In genomic region chr9:34279906-34280305, GRCm38 (mm10) we compare ENCODE assay signal across 10 mouse cellular contexts.
DNase-seq lines count a peak whose midpoint lies in the region; ATAC-seq and TF ChIP-seq lines count a peak whose summit lies in the region.
"Had no signal": no experiment of that assay in that cellular context is flagged by ENCODE, and none has a peak within 500 bp of the region (broad histone marks: within the 10 kb centered on the region; RNA-seq: fewer than 3 reads in every experiment).

No protein-coding gene starts in this region.

- no peak overlapping the region for H3K9ac ChIP-seq in liver, embryonic 11.5 days (ENCODE audit: low read depth, low read length)
- H3K9ac ChIP-seq: heart, embryonic 15.5 days had no signal

- DNase-seq in left cerebral cortex, postnatal 36 days (ENCODE audit: low spot score in 2 of 2) = peak; percentile 9 to 14
- DNase-seq in left cerebral cortex, postnatal 10 days (ENCODE audit: extremely low spot score in 1 of 2, low spot score in 2 of 2) = no peak
- DNase-seq in brain, embryonic 14.5 days (ENCODE audit: low read depth) = peak; percentile 78
- DNase-seq in kidney, adult 9 months = peak; percentile 6
- DNase-seq in ovary, postnatal 10 days (ENCODE audit: low spot score) = peak; percentile 1
- DNase-seq in layer of hippocampus, postnatal 14 days (ENCODE audit: low spot score in 2 of 2) = no peak
- no peak for DNase-seq in liver, embryonic 11.5 days (ENCODE audit: low spot score)
- no peak for DNase-seq in cerebellum, adult 8-10 months
- DNase-seq: thymus, postnatal 14 days had no signal

- no peak overlapping the region for H3K4me3 ChIP-seq in liver, embryonic 11.5 days (ENCODE audit: low read depth, low read length)
- H3K4me3 ChIP-seq: heart, embryonic 15.5 days had no signal

- no peaks in the 10 kb centered on the region for H3K36me3 ChIP-seq in liver, embryonic 11.5 days (ENCODE audit: control insufficient read depth, insufficient read depth, low read length)
- H3K36me3 ChIP-seq: heart, embryonic 15.5 days had no signal

- H3K4me2 ChIP-seq in liver, embryonic 11.5 days = no peak overlapping the region
- H3K4me2 ChIP-seq: heart, embryonic 15.5 days had no signal

- no peaks in the 10 kb centered on the region for H3K9me3 ChIP-seq in liver, embryonic 11.5 days (ENCODE audit: control insufficient read depth, low read length)
- H3K9me3 ChIP-seq: heart, embryonic 15.5 days had no signal

- no peak for ATAC-seq in liver, embryonic 11.5 days (replicated peaks; ENCODE audit: low FRiP score)

- WGBS in liver, embryonic 11.5 days = 51% methylated on average over 2 of the region's 2 CpGs

- TF ChIP-seq POLR2A in brain, embryonic 14.5 days (IDR thresholded peaks at IDR 0.05; ENCODE audit: borderline replicate concordance, extremely low read depth, insufficient read depth, insufficient read length, poor library complexity, severe bottlenecking) = no peak

- intact Hi-C loops in left cerebral cortex, postnatal 36 days (cut with DNase I) = no loop called here
- intact Hi-C loops in left cerebral cortex, postnatal 10 days (cut with DNase I) = no loop called here

- H3K4me1 ChIP-seq in liver, embryonic 11.5 days (replicated peaks; ENCODE audit: control insufficient read depth, insufficient read depth, low read length) = no peaks in the 10 kb centered on the region

- TF ChIP-seq CTCF in brain, embryonic 14.5 days (IDR thresholded peaks at IDR 0.05; ENCODE audit: borderline replicate concordance, extremely low read depth, insufficient read depth, insufficient read length) = no peak

- no peaks in the 10 kb centered on the region for H3K27me3 ChIP-seq in liver, embryonic 11.5 days (replicated peaks; ENCODE audit: control insufficient read depth, insufficient read depth, low read length)
- H3K27me3 ChIP-seq: heart, embryonic 15.5 days had no signal

- no peak overlapping the region for H3K27ac ChIP-seq in liver, embryonic 11.5 days (ENCODE audit: low read depth, low read length)
- H3K27ac ChIP-seq: heart, embryonic 15.5 days had no signal

Comparison
In these comparisons a context has a peak if more than half of its experiments do, and no peak if none do; other contexts are left out.
1. DNase-seq: peak in left cerebral cortex, postnatal 36 days (2 of 2), brain, embryonic 14.5 days (single experiment), kidney, adult 9 months (single experiment) and ovary, postnatal 10 days (single experiment); none in left cerebral cortex, postnatal 10 days (0 of 2), layer of hippocampus, postnatal 14 days (0 of 2), liver, embryonic 11.5 days (single experiment) and cerebellum, adult 8-10 months (single experiment).